Mouse (Mus musculus) limb, embryonic 13.5 days (tissue): ENCODE results near the gene Sptlc3. TPM values are rescaled to one million over a fixed set of nuclear protein-coding genes. Genes with fewer than 3 reads are reported as not detected.

ENCODE experiments used
- ATAC-seq: fragments of 200-750 bp; cut with Nextera tagmentation; 2 replicates; pipeline ENCODE4 v1.8.0; 2017; ENCODE audit warnings: low read depth, moderate number of reproducible peaks, moderate TSS enrichment; ENCODE audit not compliant: low FRiP score
- H3K27ac ChIP-seq: fragments of 300-500 bp; sonication (generic); 2 replicates; pipeline ENCODE4 v1.5.1; 2015; ENCODE audit warnings: inconsistent platforms, mild to moderate bottlenecking, moderate library complexity
- H3K27me3 ChIP-seq: fragments of 300-500 bp; sonication (generic); 2 replicates; pipeline ENCODE4 v1.6.1; 2015; ENCODE audit warnings: mild to moderate bottlenecking, inconsistent platforms
- H3K36me3 ChIP-seq: fragments of 300-500 bp; sonication (generic); 2 replicates; pipeline ENCODE4 v1.6.1; 2015; ENCODE audit warnings: inconsistent platforms, mild to moderate bottlenecking, moderate library complexity
- H3K4me1 ChIP-seq: fragments of 300-500 bp; sonication (generic); 2 replicates; pipeline ENCODE4 v1.6.1; 2015; ENCODE audit warnings: inconsistent platforms
- H3K4me2 ChIP-seq: fragments of 300-500 bp; sonication (generic); replicated peaks from 2 replicates; pipeline ENCODE4 v1.6.1; 2015; ENCODE audit warnings: inconsistent platforms, mild to moderate bottlenecking, moderate library complexity
- H3K4me3 ChIP-seq: fragments of 300-500 bp; sonication (generic); 2 replicates; pipeline ENCODE4 v1.5.1; 2015; ENCODE audit warnings: moderate library complexity, mild to moderate bottlenecking, inconsistent platforms
- H3K9ac ChIP-seq: fragments of 300-500 bp; sonication (generic); 2 replicates; pipeline ENCODE4 v1.6.1; 2015; ENCODE audit warnings: mild to moderate bottlenecking, inconsistent platforms
- H3K9me3 ChIP-seq: fragments of 300-500 bp; sonication (generic); 2 replicates; pipeline ENCODE4 v1.6.1; 2016; ENCODE audit warnings: inconsistent platforms
- WGBS: fragments of 180-500 bp; shearing (Covaris S2); methylation state at CpG from one replicate; pipeline ENCODE4 v1.1.7; 2015; 5-methylcytosine and 5-hydroxymethylcytosine counted together
- polyA plus RNA-seq: library from polyadenylated mRNA; unstranded; fragments of >200 nt; fragmentation: Nextera tagmentation; extraction: Ambion mirVana; gene quantifications from 2 replicates; pipeline ENCODE4 v1.2.1, GENCODE M21; 2015

The Sptlc3 gene
- polyA plus RNA-seq, 1 experiment from 2014 or later: 2.4 TPM

- no peak overlapping the region for H3K9ac ChIP-seq
- no peaks in the 10 kb centered on the region for H3K36me3 ChIP-seq
- H3K4me2 ChIP-seq: no peak overlapping the region
- H3K4me1 ChIP-seq: peaks cover 16% of the 10 kb centered on the region; the same call in 1 of the 2 replicates
- no peak for ATAC-seq
- WGBS: 52% methylated on average over 7 of the region's 7 CpGs
- H3K27ac ChIP-seq: no peak overlapping the region
- H3K27me3 ChIP-seq: no peaks in the 10 kb centered on the region
- H3K9me3 ChIP-seq: no peaks in the 10 kb centered on the region
- no peak overlapping the region for H3K4me3 ChIP-seq
These were observed 148.2 kb downstream of the Sptlc3 start for GRCm38 (mm10) chr2:139641757-139642385.

- H3K27me3 ChIP-seq: no peaks in the 10 kb centered on the region
- no peaks in the 10 kb centered on the region for H3K36me3 ChIP-seq
- H3K27ac ChIP-seq: no peak overlapping the region
- WGBS: 64% methylated on average over 3 of the region's 3 CpGs
- no peak for ATAC-seq
- H3K9me3 ChIP-seq: no peaks in the 10 kb centered on the region
- H3K4me1 ChIP-seq: peaks cover 9% of the 10 kb centered on the region
- H3K4me3 ChIP-seq: no peak overlapping the region
- no peak overlapping the region for H3K9ac ChIP-seq
- no peak overlapping the region for H3K4me2 ChIP-seq
These were observed 155.8 kb downstream of the Sptlc3 start for GRCm38 (mm10) chr2:139649518-139649917.

- Histone ChIP-seq H3K4me2 (no peak overlapping the region), H3K27me3 (no peaks in the 10 kb centered on the region), H3K4me1 (no peaks in the 10 kb centered on the region), H3K9me3 (no peaks in the 10 kb centered on the region), H3K36me3 (no peaks in the 10 kb centered on the region), H3K9ac (no peak overlapping the region), H3K27ac (no peak overlapping the region), H3K4me3 (no peak overlapping the region)
- WGBS: 29% methylated on average over 4 of the region's 4 CpGs
- ATAC-seq: no peak
These were observed 163.0 kb downstream of the Sptlc3 start for GRCm38 (mm10) chr2:139656750-139657149.

- Histone ChIP-seq H3K27me3 (0 out of 2 replicates have a peak, but pooled peaks cover 3% of the 10 kb centered on the region), H3K4me1 (peaks cover 7% of the 10 kb centered on the region), H3K4me2 (no peak overlapping the region), H3K9ac (no peak overlapping the region), H3K4me3 (no peak overlapping the region), H3K27ac (no peak overlapping the region), H3K36me3 (no peaks in the 10 kb centered on the region), H3K9me3 (no peaks in the 10 kb centered on the region)
- WGBS: 87% methylated on average over 3 of the region's 3 CpGs
- ATAC-seq: no peak
These were observed 178.1 kb downstream of the Sptlc3 start for GRCm38 (mm10) chr2:139671838-139672237.

- peaks cover 7% of the 10 kb centered on the region for H3K4me1 ChIP-seq
- H3K27ac ChIP-seq: no peak overlapping the region
- H3K27me3 ChIP-seq: 0 out of 2 replicates have a peak, but pooled peaks cover 3% of the 10 kb centered on the region
- H3K4me3 ChIP-seq: no peak overlapping the region
- H3K4me2 ChIP-seq: no peak overlapping the region
- WGBS: 70% methylated on average over 2 of the region's 2 CpGs
- no peaks in the 10 kb centered on the region for H3K9me3 ChIP-seq
- ATAC-seq: no peak
- H3K36me3 ChIP-seq: no peaks in the 10 kb centered on the region
- H3K9ac ChIP-seq: no peak overlapping the region
These were observed 178.7 kb downstream of the Sptlc3 start for GRCm38 (mm10) chr2:139672371-139672770.

- 0 out of 2 replicates have a peak, but pooled peaks cover 3% of the 10 kb centered on the region for H3K27me3 ChIP-seq
- WGBS: under 1% methylated on average over 52 of the region's 52 CpGs
- peak overlapping the region; percentile 98 for H3K4me2 ChIP-seq
- no peaks in the 10 kb centered on the region for H3K9me3 ChIP-seq
- H3K27ac ChIP-seq: peak overlapping the region; percentile 91
- peak overlapping the region; percentile 96 for H3K4me3 ChIP-seq
- no peaks in the 10 kb centered on the region for H3K36me3 ChIP-seq
- peak; percentile 76 for ATAC-seq
- peak overlapping the region; percentile 97 for H3K9ac ChIP-seq
- H3K4me1 ChIP-seq: peaks cover 23% of the 10 kb centered on the region
These were observed 183.5 kb downstream of the Sptlc3 start for GRCm38 (mm10) chr2:139677065-139677762.

- peak within 1 kb of the TSS; percentile 97 for H3K9ac ChIP-seq
- peak; percentile 57 for ATAC-seq
- H3K4me1 ChIP-seq: peaks cover 29% of the 10 kb centered on the region
- peak within 1 kb of the TSS; percentile 91 for H3K27ac ChIP-seq
- H3K9me3 ChIP-seq: no peaks in the 10 kb centered on the region
- H3K4me3 ChIP-seq: peak within 1 kb of the TSS; percentile 96
- peak within 1 kb of the TSS; percentile 98 for H3K4me2 ChIP-seq
- no peaks in the 10 kb centered on the region for H3K36me3 ChIP-seq
- under 1% methylated on average over 39 of the region's 39 CpGs for WGBS
- 0 out of 2 replicates have a peak, but pooled peaks cover 3% of the 10 kb centered on the region for H3K27me3 ChIP-seq
These were observed 184.1 kb downstream of the Sptlc3 start, which contains the start of gene Ism1 for GRCm38 (mm10) chr2:139677809-139678274. TSS of gene Ism1 (plus strand) at chr2:139678178.

GRCm38 (mm10) chr2:139678275-139679140 is 184.8 kb downstream of the Sptlc3 start:
- no peaks in the 10 kb centered on the region for H3K9me3 ChIP-seq
- WGBS: under 1% methylated on average over 71 of the region's 84 CpGs
- H3K4me2 ChIP-seq: peak overlapping the region; percentile 98
- 0 out of 2 replicates have a peak, but pooled peaks cover 3% of the 10 kb centered on the region for H3K27me3 ChIP-seq
- peak overlapping the region; percentile 91 for H3K27ac ChIP-seq
- peaks cover 32% of the 10 kb centered on the region for H3K4me1 ChIP-seq
- no peaks in the 10 kb centered on the region for H3K36me3 ChIP-seq
- H3K4me3 ChIP-seq: peak overlapping the region; percentile 96
- peak overlapping the region; percentile 97 for H3K9ac ChIP-seq
- ATAC-seq: peak; percentile 82

- no peak for ATAC-seq
- 54% methylated on average over 3 of the region's 3 CpGs for WGBS
- Histone ChIP-seq H3K36me3 (no peaks in the 10 kb centered on the region), H3K27ac (no peak overlapping the region), H3K4me1 (peaks cover 25% of the 10 kb centered on the region; the same call in 1 of the 2 replicates), H3K27me3 (no peaks in the 10 kb centered on the region), H3K9me3 (no peaks in the 10 kb centered on the region), H3K4me3 (no peak overlapping the region), H3K4me2 (no peak overlapping the region), H3K9ac (no peak overlapping the region)
These were observed 188.8 kb downstream of the Sptlc3 start for GRCm38 (mm10) chr2:139682540-139682939.
